Mouse (Mus musculus) gastrocnemius, postnatal 14 days (tissue): ENCODE results near the gene Tubg2. TPM values are rescaled to one million over a fixed set of nuclear protein-coding genes. Genes with fewer than 3 reads are reported as not detected.

Experiments used
- DNase-seq: peaks from one replicate; pipeline ENCODE4 v3.0.0; 2021; ENCODE audit warnings: mixed read lengths
- intact Hi-C: fragments of 180-260 bp; cut with DNase I; formaldehyde crosslinking; loops from one replicate; pipeline ENCODE4 v1.15.1; 2025; ENCODE audit warnings: low total_unique reads
- total RNA-seq, 2 experiments: library from RNA; stranded (reverse); gene quantifications; 2 replicates each; pipeline ENCODE4 v1.2.3; 2021

Gene Tubg2
- total RNA-seq, 2 experiments from 2014 or later, result 3.1 to 4.6 TPM

- intact Hi-C loops, result loop anchor here (5.0 kb wide), 1 partner anchor 78 kb away; the partner anchor contains the start of gene Psmc3ip
These were observed 19.3 kb downstream of the Tubg2 start, which contains the start of gene Ccr10 for GRCm38 (mm10) chr11:101174851-101175628. Ccr10 (minus strand) TSS chr11:101175443.

GRCm38 (mm10) chr11:101175636-101176116 lies 20.0 kb downstream of the Tubg2 start:
- intact Hi-C loops, result loop anchor here (5.0 kb wide), 1 partner anchor 78 kb away; the partner anchor contains the start of gene Psmc3ip
- DNase-seq, result no peak

More at GRCm38 (mm10) chr11:101174851-101175628, 19.3 kb downstream of the Tubg2 start, which contains the start of gene Ccr10:
- DNase-seq, result no peak

GRCm38 (mm10) chr11:101176117-101176691 lies 20.5 kb downstream of the Tubg2 start:
- DNase-seq, result peak; percentile 61
- intact Hi-C loops, result loop anchor here (5.0 kb wide), 1 partner anchor 79 kb away; the partner anchor contains the start of gene Psmc3ip

GRCm38 (mm10) chr11:101176933-101177773 lies 21.4 kb downstream of the Tubg2 start:
- intact Hi-C loops, result loop anchor here (5.0 kb wide), 1 partner anchor 80 kb away; the partner anchor contains the start of gene Psmc3ip
- peak; percentile 48 for DNase-seq

GRCm38 (mm10) chr11:101178061-101179058 lies 22.7 kb downstream of the Tubg2 start:
- intact Hi-C loops, result loop anchor here (5.0 kb wide), 1 partner anchor 81 kb away; the partner anchor contains the start of gene Psmc3ip
- no peak for DNase-seq

- intact Hi-C loops, result loop anchor here (5.0 kb wide), 1 partner anchor 82 kb away; the partner anchor contains the start of gene Psmc3ip
- DNase-seq, result no peak
These were observed 23.6 kb downstream of the Tubg2 start for GRCm38 (mm10) chr11:101179306-101179705.

DNA sequence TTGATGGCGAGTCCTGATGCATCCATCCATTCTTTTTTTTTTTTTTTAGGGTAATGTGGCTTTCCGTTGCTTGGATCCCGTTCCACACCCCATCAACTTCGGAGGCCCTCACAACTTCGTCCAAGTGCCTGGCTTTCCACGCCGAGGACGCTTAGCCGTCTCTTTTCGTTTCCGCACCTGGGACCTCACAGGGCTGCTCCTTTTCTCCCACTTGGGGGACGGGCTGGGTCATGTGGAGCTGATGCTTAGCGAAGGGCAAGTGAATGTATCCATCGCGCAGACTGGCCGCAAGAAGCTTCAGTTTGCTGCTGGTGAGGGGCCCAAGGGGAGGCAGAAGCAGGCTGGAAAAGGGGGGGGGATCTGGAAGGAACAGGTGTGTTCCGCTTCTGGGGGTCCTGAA lies 24.6 kb downstream of the Tubg2 start:
- intact Hi-C loops, result loop anchor here (10.0 kb wide), 2 partner anchors 195 to 295 kb away; no protein-coding TSS in a partner anchor
- no peak for DNase-seq

GRCm38 (mm10) chr11:101180846-101181740 lies 25.4 kb downstream of the Tubg2 start:
- DNase-seq, result peak; percentile 76

DNA sequence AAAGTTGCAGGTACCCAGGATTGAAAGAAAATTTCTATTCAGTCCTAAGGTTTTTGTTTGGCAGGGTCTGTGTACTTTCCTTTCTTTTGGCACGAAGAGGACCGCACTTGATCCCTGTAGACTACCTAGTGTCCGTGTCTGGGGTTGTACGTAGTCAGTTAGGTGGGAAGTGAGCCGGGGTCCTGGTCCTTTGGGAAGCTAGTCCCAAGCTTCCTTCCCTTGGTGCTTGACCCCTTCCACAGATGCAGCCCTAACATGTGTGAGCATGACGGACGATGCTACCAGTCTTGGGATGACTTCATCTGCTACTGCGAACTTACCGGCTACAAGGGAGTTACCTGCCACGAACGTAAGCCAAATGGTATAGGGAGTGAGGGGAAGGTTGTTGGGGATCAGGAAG lies 26.3 kb downstream of the Tubg2 start:
- intact Hi-C loops, result loop anchor here (10.0 kb wide), 2 partner anchors 197 to 297 kb away; no protein-coding TSS in a partner anchor
- DNase-seq, result no peak

More at GRCm38 (mm10) chr11:101180846-101181740, 25.4 kb downstream of the Tubg2 start:
- intact Hi-C loops, result loop anchor here (10.0 kb wide), 2 partner anchors 196 to 296 kb away; no protein-coding TSS in a partner anchor

- no peak for DNase-seq
- intact Hi-C loops, result loop anchor here (10.0 kb wide), 2 partner anchors 198 to 298 kb away; no protein-coding TSS in a partner anchor
These were observed 27.2 kb downstream of the Tubg2 start for GRCm38 (mm10) chr11:101182771-101183517.

DNA sequence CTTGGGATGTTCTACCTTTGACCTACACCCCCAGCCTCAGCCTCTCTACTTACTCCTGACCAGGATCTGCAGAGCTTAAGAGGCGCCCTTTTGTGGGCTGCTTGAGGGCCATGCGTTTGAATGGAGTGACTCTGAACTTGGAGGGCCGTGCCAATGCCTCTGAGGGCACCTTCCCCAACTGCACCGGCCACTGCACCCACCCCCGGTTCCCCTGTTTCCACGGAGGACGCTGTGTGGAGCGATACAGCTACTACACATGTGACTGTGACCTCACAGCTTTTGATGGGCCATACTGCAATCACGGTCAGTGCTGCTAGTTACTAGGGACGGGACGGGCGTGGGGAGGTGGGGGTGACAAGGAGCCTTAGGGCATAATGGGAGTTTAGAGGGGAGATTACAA lies 29.3 kb downstream of the Tubg2 start:
- DNase-seq, result no peak
- intact Hi-C loops, result loop anchor here (10.0 kb wide), 2 partner anchors 200 to 300 kb away; no protein-coding TSS in a partner anchor

DNA sequence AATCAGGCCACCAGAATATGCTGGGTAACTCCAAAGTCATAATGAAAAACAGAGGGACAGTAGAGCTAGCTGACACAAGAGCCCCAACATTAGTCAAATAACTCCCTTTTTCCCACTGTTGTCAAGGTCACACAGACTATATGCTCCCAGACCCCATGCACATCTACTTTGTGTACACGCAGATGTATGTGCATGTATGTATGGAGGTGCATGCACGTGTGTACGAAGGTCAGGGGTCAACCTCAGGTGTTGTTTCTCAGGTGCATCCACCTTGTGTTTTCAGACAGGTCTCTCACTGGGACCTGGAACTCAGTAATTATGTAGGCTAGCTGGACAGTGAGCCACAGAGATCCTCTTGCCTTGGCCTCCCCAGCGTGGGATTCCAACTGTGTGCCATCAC lies 29.7 kb downstream of the Tubg2 start:
- intact Hi-C loops, result loop anchor here (10.0 kb wide), 2 partner anchors 201 to 301 kb away; no protein-coding TSS in a partner anchor
- no peak for DNase-seq

- DNase-seq, result no peak
- intact Hi-C loops, result loop anchor here (10.0 kb wide), 2 partner anchors 202 to 302 kb away; no protein-coding TSS in a partner anchor
These were observed 31.0 kb downstream of the Tubg2 start for GRCm38 (mm10) chr11:101186526-101187247.

GRCm38 (mm10) chr11:101187541-101187940 lies 31.8 kb downstream of the Tubg2 start:
- intact Hi-C loops, result loop anchor here (10.0 kb wide), 2 partner anchors 203 to 303 kb away; no protein-coding TSS in a partner anchor
- no peak for DNase-seq

GRCm38 (mm10) chr11:101188166-101188805 lies 32.6 kb downstream of the Tubg2 start:
- no peak for DNase-seq
- intact Hi-C loops, result loop anchor here (10.0 kb wide), 2 partner anchors 203 to 303 kb away; no protein-coding TSS in a partner anchor
